Mouse (Mus musculus) lung, postnatal 0 days (tissue): Measurements from ENCODE around the gene Aaas.

Source experiments
- CTCF ChIP-seq: IDR thresholded peaks from 2 replicates; pipeline ENCODE4 v1.5.1; 2016; ENCODE audit warnings: antibody characterized with exemption, mild to moderate bottlenecking
- EP300 ChIP-seq: IDR thresholded peaks from 2 replicates; pipeline ENCODE4 v1.6.1; 2016; ENCODE audit warnings: antibody characterized with exemption, mild to moderate bottlenecking, control low read depth

DNA sequence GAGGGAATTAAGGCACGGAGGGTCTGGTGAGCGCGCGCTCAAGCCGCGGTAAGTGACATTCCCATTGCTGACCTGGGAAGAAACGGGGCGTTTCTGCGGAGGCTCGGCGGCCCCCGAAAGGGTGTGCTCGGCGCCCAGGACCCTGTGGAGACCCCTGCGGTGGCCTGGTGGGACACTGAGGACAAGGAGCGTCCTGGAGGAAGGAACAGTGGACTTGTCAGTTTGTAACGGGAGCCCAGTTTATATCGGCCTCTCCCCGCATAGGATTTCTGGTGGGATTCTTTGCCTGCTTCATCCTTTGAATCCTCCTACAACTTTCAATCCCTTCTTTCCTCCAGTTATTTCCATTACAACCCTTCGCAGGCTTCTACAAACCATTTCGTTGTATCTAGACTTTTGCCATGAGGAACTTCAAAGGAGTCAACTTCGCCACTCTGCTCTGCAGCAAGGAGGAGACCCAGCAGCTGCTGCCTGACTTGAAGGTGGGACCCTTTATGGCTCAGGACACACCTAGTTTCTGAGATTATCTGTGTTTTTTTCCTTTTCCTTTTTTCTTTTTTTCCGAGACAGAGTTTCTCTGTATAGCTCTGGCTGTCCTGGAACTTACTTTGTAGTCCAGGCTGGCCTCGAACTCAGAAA, 54.1 kb downstream of the Aaas start:
- no peak for TF ChIP-seq CTCF
- no peak for TF ChIP-seq EP300
